Mouse (Mus musculus) embryonic facial prominence, embryonic 14.5 days (tissue): ENCODE measurements around the gene Dusp15. TPM values are rescaled to one million over a fixed set of nuclear protein-coding genes. Genes with fewer than 3 reads are reported as not detected.

Source experiments
- ATAC-seq: fragments of 200-750 bp; cut with Nextera tagmentation; 2 replicates; pipeline ENCODE4 v1.8.0; 2017; ENCODE audit warnings: low read depth, moderate number of reproducible peaks, moderate TSS enrichment
- DNase-seq: peaks from one replicate; pipeline ENCODE4 v3.0.0-alpha.2; 2015; ENCODE audit warnings: low spot score
- H3K27ac ChIP-seq: fragments of 300-500 bp; sonication (generic); replicated peaks from 2 replicates; pipeline ENCODE4 v1.5.1; 2014; ENCODE audit warnings: low read depth, mild to moderate bottlenecking, low read length, moderate library complexity
- H3K27me3 ChIP-seq: fragments of 300-500 bp; sonication (generic); replicated peaks from 2 replicates; pipeline ENCODE4 v1.6.1; 2014; ENCODE audit warnings: low read length; ENCODE audit not compliant: control insufficient read depth, insufficient read depth
- H3K36me3 ChIP-seq: fragments of 300-500 bp; sonication (generic); 2 replicates; pipeline ENCODE4 v1.6.1; 2014; ENCODE audit warnings: low read length, mixed read lengths; ENCODE audit not compliant: control insufficient read depth, insufficient read depth
- H3K4me1 ChIP-seq: fragments of 300-500 bp; sonication (generic); 2 replicates; pipeline ENCODE4 v1.6.1; 2014; ENCODE audit warnings: antibody characterized with exemption, low read length; ENCODE audit not compliant: control insufficient read depth, insufficient read depth
- H3K4me2 ChIP-seq: fragments of 300-500 bp; sonication (generic); 2 replicates; pipeline ENCODE4 v1.6.1; 2014; ENCODE audit warnings: low read depth, mild to moderate bottlenecking, low read length, moderate library complexity, mixed read lengths
- H3K4me3 ChIP-seq: fragments of 300-500 bp; sonication (generic); 2 replicates; pipeline ENCODE4 v1.5.1; 2014; ENCODE audit warnings: low read depth, mild to moderate bottlenecking, low read length
- H3K9ac ChIP-seq: fragments of 300-500 bp; sonication (generic); 2 replicates; pipeline ENCODE4 v1.6.1; 2014; ENCODE audit warnings: low read depth, mild to moderate bottlenecking, low read length, moderate library complexity, mixed read lengths
- H3K9me3 ChIP-seq: fragments of 300-500 bp; sonication (generic); 2 replicates; pipeline ENCODE4 v1.6.1; 2016; ENCODE audit warnings: low read length; ENCODE audit not compliant: control insufficient read depth
- WGBS: fragments of 180-500 bp; shearing (Covaris S2); extraction: QIAGEN DNeasy Blood & Tissue Kit; methylation state at CpG from one replicate; pipeline ENCODE4 v1.1.7; 2014; 5-methylcytosine and 5-hydroxymethylcytosine counted together
- polyA plus RNA-seq: library from polyadenylated mRNA; unstranded; fragments of >200 nt; fragmentation: Nextera tagmentation; extraction: Ambion mirVana; gene quantifications from 2 replicates; pipeline ENCODE4 v1.2.1, GENCODE M21; 2014

The Dusp15 gene
- polyA plus RNA-seq, 1 experiment from 2014 or later: 1.4 TPM

- no peaks in the 10 kb centered on the region for H3K9me3 ChIP-seq
- ATAC-seq (no peak), DNase-seq (no peak)
- no peak overlapping the region for H3K9ac ChIP-seq
- peaks cover 29% of the 10 kb centered on the region for H3K27me3 ChIP-seq
- no peaks in the 10 kb centered on the region for H3K36me3 ChIP-seq
- no peaks in the 10 kb centered on the region for H3K4me1 ChIP-seq
- H3K27ac ChIP-seq: no peak overlapping the region
- no peak overlapping the region for H3K4me3 ChIP-seq
- 69% methylated on average over 4 of the region's 4 CpGs for WGBS
- H3K4me2 ChIP-seq: no peak overlapping the region
These were observed 36.0 kb downstream of the Dusp15 start for GRCm38 (mm10) chr2:152915453-152915852.

DNA sequence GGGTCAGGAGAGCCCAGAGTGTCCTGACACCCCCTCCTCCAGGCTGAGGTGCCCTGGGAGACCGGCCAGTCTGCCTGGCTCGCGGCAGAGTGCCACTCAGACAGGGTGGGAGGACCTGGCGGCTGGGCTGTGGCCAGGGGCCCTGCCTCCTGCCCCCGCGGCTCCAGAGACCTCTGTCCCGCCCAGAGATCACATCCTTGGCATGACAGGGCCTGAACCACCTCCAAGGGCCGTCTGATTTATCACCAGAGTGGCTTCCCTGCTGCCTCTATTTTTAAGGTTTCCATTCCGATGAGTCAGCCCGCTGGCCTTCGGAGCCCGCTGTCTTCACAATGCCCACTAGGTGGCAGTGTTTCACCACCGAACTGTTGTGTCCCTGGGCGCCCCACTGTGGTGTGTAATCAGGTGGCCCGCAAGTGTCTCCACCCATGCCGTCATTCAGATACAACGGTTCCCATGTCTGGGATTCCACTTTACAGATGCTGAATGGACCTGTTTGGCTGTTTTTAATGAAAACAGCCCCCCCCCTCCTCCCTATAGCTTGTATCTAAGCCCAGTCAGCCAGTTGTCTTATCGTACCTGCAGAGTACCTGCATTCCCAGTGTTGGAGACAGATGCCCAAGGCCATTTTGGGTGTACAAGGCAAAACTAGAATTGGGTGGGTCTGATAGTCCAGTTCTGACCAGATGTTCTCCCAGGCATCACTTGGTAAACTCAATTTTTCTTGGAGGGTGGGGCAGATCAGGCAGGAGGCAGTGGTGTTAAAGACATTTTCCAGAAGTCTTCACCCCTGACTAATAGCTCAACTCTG, 37.0 kb downstream of the Dusp15 start:
- DNase-seq (peak; percentile 90), ATAC-seq (peak; percentile 82)
- no peaks in the 10 kb centered on the region for H3K9me3 ChIP-seq
- peak overlapping the region; percentile 40; the same call in 1 of the 2 replicates for H3K9ac ChIP-seq
- no peaks in the 10 kb centered on the region for H3K36me3 ChIP-seq
- H3K4me3 ChIP-seq: peak overlapping the region; percentile 15; the same call in 1 of the 2 replicates
- H3K27ac ChIP-seq: no peak overlapping the region
- 5% methylated on average over 12 of the region's 18 CpGs for WGBS
- peaks cover 29% of the 10 kb centered on the region for H3K27me3 ChIP-seq
- H3K4me2 ChIP-seq: peak overlapping the region; percentile 46
- no peaks in the 10 kb centered on the region for H3K4me1 ChIP-seq

GRCm38 (mm10) chr2:152913471-152913870, 38.0 kb downstream of the Dusp15 start:
- DNase-seq: no peak
- H3K27ac ChIP-seq: no peak overlapping the region
- WGBS: 21% methylated on average over 7 of the region's 7 CpGs
- H3K4me2 ChIP-seq: no peak overlapping the region
- no peak overlapping the region for H3K9ac ChIP-seq
- H3K4me3 ChIP-seq: no peak overlapping the region
- H3K27me3 ChIP-seq: peaks cover 29% of the 10 kb centered on the region
- ATAC-seq: no peak; the same call in 1 of the 2 replicates
- H3K9me3 ChIP-seq: no peaks in the 10 kb centered on the region
- H3K4me1 ChIP-seq: no peaks in the 10 kb centered on the region
- H3K36me3 ChIP-seq: no peaks in the 10 kb centered on the region

GRCm38 (mm10) chr2:152911432-152911831, 40.1 kb downstream of the Dusp15 start:
- Histone ChIP-seq H3K4me1 (peaks cover 3% of the 10 kb centered on the region; the same call in 1 of the 2 replicates), H3K36me3 (no peaks in the 10 kb centered on the region), H3K4me3 (no peak overlapping the region), H3K27ac (no peak overlapping the region), H3K9me3 (no peaks in the 10 kb centered on the region), H3K27me3 (peaks cover 29% of the 10 kb centered on the region), H3K9ac (no peak overlapping the region), H3K4me2 (no peak overlapping the region)
- 33% methylated on average over 6 of the region's 6 CpGs for WGBS
- no peak for ATAC-seq
- DNase-seq: no peak

GRCm38 (mm10) chr2:152911031-152911430, 40.5 kb downstream of the Dusp15 start, which contains the start of gene Mylk2:
Gene Mylk2 (plus strand): TSS chr2:152911352.
- ATAC-seq: peak; percentile 19; the same call in 1 of the 2 replicates
- Histone ChIP-seq H3K4me2 (no peak within 1 kb of the TSS), H3K4me1 (peaks cover 7% of the 10 kb centered on the region; the same call in 1 of the 2 replicates), H3K27me3 (peaks cover 29% of the 10 kb centered on the region), H3K36me3 (no peaks in the 10 kb centered on the region), H3K9me3 (no peaks in the 10 kb centered on the region), H3K9ac (0 out of 2 replicates have a peak within 1 kb of the TSS, but pooled peaks have one; percentile 8), H3K27ac (no peak within 1 kb of the TSS), H3K4me3 (no peak within 1 kb of the TSS)
- 21% methylated on average over 11 of the region's 12 CpGs for WGBS
- no peak for DNase-seq

DNA sequence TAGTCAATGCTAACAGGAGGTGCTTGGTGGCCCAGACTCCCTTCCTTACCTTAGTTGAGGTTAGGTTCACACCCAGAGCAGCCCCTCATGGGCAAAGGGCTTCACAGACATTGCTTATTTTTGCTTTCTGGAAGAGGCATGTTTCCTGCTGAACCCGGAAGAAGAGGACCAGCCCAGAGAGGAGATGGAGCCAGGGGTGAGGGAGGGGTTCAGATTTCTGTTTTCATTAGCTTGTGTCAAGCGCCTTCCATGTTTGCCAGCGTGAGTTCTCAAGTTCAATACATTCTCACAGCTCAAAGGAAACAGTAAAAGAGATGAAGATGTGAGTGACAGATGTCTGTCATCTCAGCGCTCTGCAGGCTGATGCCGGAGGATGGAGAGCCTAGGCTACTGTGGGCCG, 41.6 kb downstream of the Dusp15 start:
- H3K36me3 ChIP-seq: no peaks in the 10 kb centered on the region
- H3K9ac ChIP-seq: no peak overlapping the region
- ATAC-seq (no peak), DNase-seq (no peak)
- H3K27me3 ChIP-seq: peaks cover 29% of the 10 kb centered on the region
- WGBS: 72% methylated on average over 6 of the region's 6 CpGs
- H3K4me2 ChIP-seq: no peak overlapping the region
- no peak overlapping the region for H3K4me3 ChIP-seq
- no peak overlapping the region for H3K27ac ChIP-seq
- peaks cover 11% of the 10 kb centered on the region; the same call in 1 of the 2 replicates for H3K4me1 ChIP-seq
- no peaks in the 10 kb centered on the region for H3K9me3 ChIP-seq

DNA sequence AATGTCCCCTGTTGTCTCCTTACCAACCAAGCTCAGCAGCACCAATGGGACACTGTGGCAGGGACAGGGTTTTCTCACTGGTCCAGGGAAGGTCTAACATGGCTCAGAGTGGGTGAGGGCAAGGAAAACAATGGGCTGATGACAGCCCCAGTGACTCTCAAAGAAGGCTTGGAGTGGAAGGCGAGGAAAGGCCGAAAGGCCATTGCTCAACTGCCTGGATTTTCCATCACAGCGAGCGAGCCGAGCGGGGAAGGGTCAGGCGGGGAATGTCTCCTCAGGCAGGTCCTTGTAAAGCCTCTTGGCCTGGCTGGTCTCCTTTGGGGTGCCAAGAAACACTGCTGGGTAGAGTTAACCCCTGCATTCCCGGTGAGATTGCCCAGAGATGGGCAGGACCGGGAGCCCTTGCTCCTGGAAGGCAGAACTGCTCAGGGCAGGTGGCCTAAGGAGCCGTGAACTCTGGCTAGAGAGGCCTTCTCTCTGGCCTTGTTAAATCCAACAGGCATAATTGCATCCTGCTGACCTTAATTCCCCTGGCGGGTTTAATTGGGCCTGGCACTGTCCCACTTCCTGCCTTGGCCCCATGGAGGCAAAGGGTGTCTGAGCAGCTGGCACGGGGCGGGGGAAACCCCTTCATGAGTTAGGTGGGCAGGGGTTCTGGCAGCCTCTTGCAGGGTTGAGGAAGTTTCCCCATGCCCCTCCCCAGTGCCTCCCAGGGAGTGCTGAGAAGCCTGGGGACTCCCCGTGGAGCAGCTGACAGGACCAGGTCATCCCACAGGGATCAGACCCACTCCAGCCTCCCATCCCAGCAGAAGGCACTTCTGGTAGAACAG, 44.2 kb downstream of the Dusp15 start:
- DNase-seq (no peak), ATAC-seq (no peak)
- Histone ChIP-seq H3K36me3 (no peaks in the 10 kb centered on the region), H3K27me3 (peaks cover 12% of the 10 kb centered on the region; the same call in 1 of the 2 replicates), H3K9me3 (no peaks in the 10 kb centered on the region), H3K4me1 (peaks cover 11% of the 10 kb centered on the region; the same call in 1 of the 2 replicates), H3K4me2 (no peak overlapping the region), H3K27ac (no peak overlapping the region), H3K9ac (no peak overlapping the region), H3K4me3 (no peak overlapping the region)
- 58% methylated on average over 13 of the region's 14 CpGs for WGBS

DNA sequence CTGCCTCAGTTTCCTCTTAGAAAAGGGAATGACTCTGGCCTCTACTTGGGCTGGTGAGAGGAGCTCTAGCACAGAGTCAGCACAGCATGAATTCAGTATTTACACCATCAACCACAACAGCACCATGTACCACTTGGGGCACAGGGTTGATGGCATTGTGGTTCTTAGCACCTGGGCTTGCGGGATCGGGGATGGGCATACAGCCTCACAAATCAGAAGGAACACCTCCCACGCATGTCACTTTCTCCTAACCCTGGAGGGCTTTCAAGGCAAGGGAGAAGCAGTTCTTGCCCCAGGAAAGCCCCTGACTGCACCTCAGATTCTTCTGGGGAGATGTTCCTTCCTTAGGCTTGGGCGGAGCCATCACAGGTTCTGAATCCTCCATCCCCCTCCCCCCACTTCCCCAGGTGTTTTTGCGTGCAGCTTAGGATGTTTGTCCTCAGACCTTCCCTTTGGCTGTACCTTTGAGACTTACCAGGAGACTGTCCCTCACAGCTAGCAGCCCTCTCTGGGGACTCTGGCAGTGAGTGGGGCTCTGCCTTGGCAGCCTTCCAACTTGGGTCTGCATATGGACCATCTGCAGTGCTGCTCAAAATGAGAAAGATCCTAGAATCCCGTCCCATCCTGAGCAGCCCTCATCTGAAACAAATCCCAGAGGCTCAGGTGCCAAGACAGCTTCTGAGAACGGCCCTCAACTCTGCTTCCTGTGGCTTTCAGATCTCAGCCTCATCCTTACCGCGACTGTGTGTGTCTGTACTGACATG, 45.0 kb downstream of the Dusp15 start:
- 54% methylated on average over 9 of the region's 9 CpGs for WGBS

More for the DNA sequence above, 45.0 kb downstream of the Dusp15 start:
- H3K9me3 ChIP-seq: no peaks in the 10 kb centered on the region
- H3K4me1 ChIP-seq: peaks cover 14% of the 10 kb centered on the region; the same call in 1 of the 2 replicates
- no peak overlapping the region for H3K4me2 ChIP-seq
- H3K4me3 ChIP-seq: no peak overlapping the region
- ATAC-seq: no peak
- no peak overlapping the region for H3K9ac ChIP-seq
- DNase-seq: no peak
- no peaks in the 10 kb centered on the region for H3K36me3 ChIP-seq
- H3K27me3 ChIP-seq: peaks cover 5% of the 10 kb centered on the region; the same call in 1 of the 2 replicates
- H3K27ac ChIP-seq: no peak overlapping the region
